Mouse (Mus musculus) liver, embryonic 14.5 days (tissue): Measurements from ENCODE around the gene Aldh1l1. TPM values are rescaled to one million over a fixed set of nuclear protein-coding genes. Genes with fewer than 3 reads are reported as not detected.

Experiments
- ATAC-seq: fragments of 200-750 bp; cut with Nextera tagmentation; 2 replicates; pipeline ENCODE4 v1.8.0; 2017; ENCODE audit warnings: moderate number of reproducible peaks, mild to moderate bottlenecking, moderate library complexity; ENCODE audit not compliant: insufficient read depth
- DNase-seq, 3 experiments: peaks; one replicate each; pipeline ENCODE4 v3.0.0-alpha.2; 2012 to 2013; ENCODE audit warnings: low read depth in 3 of 3, low spot score in 3 of 3
- H3K27ac ChIP-seq: fragments of 300-500 bp; sonication (generic); 2 replicates; pipeline ENCODE4 v1.5.1; 2014; ENCODE audit warnings: moderate library complexity, mild to moderate bottlenecking, control low read depth, inconsistent platforms
- H3K27me3 ChIP-seq: fragments of 300-500 bp; sonication (generic); 2 replicates; pipeline ENCODE4 v1.6.1; 2014; ENCODE audit warnings: mild to moderate bottlenecking, low read length, moderate library complexity; ENCODE audit not compliant: control insufficient read depth, insufficient read depth
- H3K36me3 ChIP-seq: fragments of 300-500 bp; sonication (generic); replicated peaks from 2 replicates; pipeline ENCODE4 v1.6.1; 2014; ENCODE audit warnings: low read depth; ENCODE audit not compliant: control insufficient read depth, insufficient read depth
- H3K4me1 ChIP-seq, 2 experiments: fragments of 200-500 bp in 1 of 2; fragments of 300-500 bp in 1 of 2; sonication (generic) in 1 of 2; replicated peaks; 2 replicates each; pipeline ENCODE4 v1.6.1; 2012 to 2014; ENCODE audit warnings: antibody characterized with exemption in 1 of 2, inconsistent platforms in 1 of 2, low read length in 1 of 2; ENCODE audit not compliant: control insufficient read depth in 2 of 2, insufficient read depth in 2 of 2
- H3K4me2 ChIP-seq: fragments of 300-500 bp; sonication (generic); 2 replicates; pipeline ENCODE4 v1.6.1; 2014; ENCODE audit warnings: low read depth, mild to moderate bottlenecking, control low read depth, moderate library complexity
- H3K4me3 ChIP-seq, 2 experiments: fragments of 200-500 bp in 1 of 2; fragments of 300-500 bp in 1 of 2; sonication (generic) in 1 of 2; 2 replicates each; pipeline ENCODE4 v1.5.1; 2012 to 2014; ENCODE audit warnings: low read depth in 2 of 2, low read length in 2 of 2, mild to moderate bottlenecking in 2 of 2, control low read depth in 1 of 2, inconsistent platforms in 1 of 2, moderate library complexity in 1 of 2; ENCODE audit not compliant: insufficient read depth in 1 of 2
- H3K9ac ChIP-seq: fragments of 300-500 bp; sonication (generic); replicated peaks from 2 replicates; pipeline ENCODE4 v1.6.1; 2014; ENCODE audit warnings: mild to moderate bottlenecking, control low read depth, moderate library complexity
- H3K9me3 ChIP-seq: fragments of 300-500 bp; sonication (generic); 2 replicates; pipeline ENCODE4 v1.6.1; 2016; ENCODE audit warnings: low read length, mixed read lengths; ENCODE audit not compliant: control insufficient read depth
- CTCF ChIP-seq: IDR thresholded peaks from 2 replicates; pipeline ENCODE4 v1.5.1; 2016; ENCODE audit warnings: antibody characterized with exemption, low read depth, control low read depth
- EP300 ChIP-seq: IDR thresholded peaks from 2 replicates; pipeline ENCODE4 v1.6.1; 2016; ENCODE audit warnings: antibody characterized with exemption, low read depth
- WGBS: fragments of 180-500 bp; shearing (Covaris S2); extraction: QIAGEN DNeasy Blood & Tissue Kit; methylation state at CpG from one replicate; pipeline ENCODE4 v1.1.7; 2014; ENCODE audit not compliant: insufficient replicate concordance; 5-methylcytosine and 5-hydroxymethylcytosine counted together
- polyA plus RNA-seq, 2 experiments: library from polyadenylated mRNA; depleted of rRNA in 1 of 2; stranded (reverse) in 1 of 2; unstranded in 1 of 2; fragments of >200 nt; fragmentation: Nextera tagmentation in 1 of 2; extraction: Ambion mirVana in 1 of 2; gene quantifications; 2 replicates each; pipeline versions ENCODE4 v1.2.1 to v1.2.3; 2012 to 2014

Aldh1l1 gene
- polyA plus RNA-seq, 2 experiments = 9.2 to 10.6 TPM

- Histone ChIP-seq H3K4me1 (peaks cover 0 to 2% of the 10 kb centered on the region in 2 experiments; a peak in 1 of 4 replicates), H3K36me3 (no peaks in the 10 kb centered on the region), H3K4me2 (no peak overlapping the region), H3K9me3 (no peaks in the 10 kb centered on the region), H3K9ac (no peak overlapping the region), H3K27ac (no peak overlapping the region), H3K4me3 (no peak overlapping the region), H3K27me3 (no peaks in the 10 kb centered on the region)
- DNase-seq (no peak), ATAC-seq (no peak)
- 66% methylated on average over 3 of the region's 3 CpGs for WGBS
- no peak for TF ChIP-seq EP300
- no peak for TF ChIP-seq CTCF
These were observed 11.9 kb upstream of the Aldh1l1 start for GRCm38 (mm10) chr6:90474361-90474750.

GRCm38 (mm10) chr6:90475176-90475853 lies 10.9 kb upstream of the Aldh1l1 start:
- Histone ChIP-seq H3K4me2 (no peak overlapping the region), H3K4me3 (no peak overlapping the region), H3K36me3 (no peaks in the 10 kb centered on the region), H3K27me3 (no peaks in the 10 kb centered on the region), H3K9ac (no peak overlapping the region), H3K9me3 (no peaks in the 10 kb centered on the region), H3K4me1 (peaks cover 0 to 2% of the 10 kb centered on the region in 2 experiments; a peak in 1 of 4 replicates), H3K27ac (no peak overlapping the region)
- DNase-seq (no peak), ATAC-seq (no peak)
- no peak for TF ChIP-seq EP300
- no peak for TF ChIP-seq CTCF
- WGBS = 60% methylated on average over 4 of the region's 4 CpGs

GRCm38 (mm10) chr6:90475854-90476212 lies 10.4 kb upstream of the Aldh1l1 start:
- no peak for TF ChIP-seq CTCF
- no peak for TF ChIP-seq EP300
- H3K9me3 ChIP-seq = no peaks in the 10 kb centered on the region
- no peak overlapping the region for H3K9ac ChIP-seq
- no peaks in the 10 kb centered on the region for H3K36me3 ChIP-seq
- DNase-seq (no peak), ATAC-seq (no peak)
- WGBS = 58% methylated on average over 3 of the region's 3 CpGs
- H3K27me3 ChIP-seq = no peaks in the 10 kb centered on the region
- no peak overlapping the region for H3K4me3 ChIP-seq
- H3K27ac ChIP-seq = no peak overlapping the region
- H3K4me1 ChIP-seq = peaks cover 0 to 2% of the 10 kb centered on the region in 2 experiments; a peak in 1 of 4 replicates
- no peak overlapping the region for H3K4me2 ChIP-seq

GRCm38 (mm10) chr6:90476941-90477518 lies 9.2 kb upstream of the Aldh1l1 start:
- no peaks in the 10 kb centered on the region for H3K36me3 ChIP-seq
- peaks cover 0 to 2% of the 10 kb centered on the region in 2 experiments; a peak in 1 of 4 replicates for H3K4me1 ChIP-seq
- ATAC-seq = no peak
- DNase-seq = no peak
- H3K27ac ChIP-seq = no peak overlapping the region
- H3K4me2 ChIP-seq = no peak overlapping the region
- TF ChIP-seq EP300 = no peak
- TF ChIP-seq CTCF = no peak
- H3K9ac ChIP-seq = no peak overlapping the region
- no peaks in the 10 kb centered on the region for H3K9me3 ChIP-seq
- WGBS = 32% methylated on average over 14 of the region's 14 CpGs
- H3K27me3 ChIP-seq = no peaks in the 10 kb centered on the region
- H3K4me3 ChIP-seq = no peak overlapping the region

GRCm38 (mm10) chr6:90484249-90484648 lies 2.0 kb upstream of the Aldh1l1 start:
- Histone ChIP-seq H3K36me3 (no peaks in the 10 kb centered on the region), H3K9me3 (no peaks in the 10 kb centered on the region), H3K4me2 (no peak overlapping the region), H3K27ac (no peak overlapping the region), H3K4me1 (peaks cover 0 to 6% of the 10 kb centered on the region in 2 experiments; a peak in 1 of 4 replicates), H3K27me3 (no peaks in the 10 kb centered on the region), H3K4me3 (no peak overlapping the region), H3K9ac (no peak overlapping the region)
- TF ChIP-seq CTCF (no peak), EP300 (no peak)
- no peak for DNase-seq
- WGBS = 23% methylated on average over 3 of the region's 3 CpGs
- no peak for ATAC-seq
